Mouse (Mus musculus) C2C12 (cell line): ENCODE results near the gene Btbd18.
A peak's percentile ranks its signal among the peaks of the same experiment; 100 is the strongest.

Experiments
- CTCF ChIP-seq: IDR thresholded peaks from one replicate; pipeline ENCODE4 v1.5.1; 2011; ENCODE audit not compliant: control insufficient read depth, insufficient read depth, insufficient read length
- MAX ChIP-seq: IDR thresholded peaks from one replicate; pipeline ENCODE4 v1.6.1; 2011; ENCODE audit warnings: mild to moderate bottlenecking, control low read depth
- MYOD1 ChIP-seq: IDR thresholded peaks from one replicate; pipeline ENCODE4 v1.6.1; 2011; ENCODE audit warnings: low read depth; ENCODE audit not compliant: control insufficient read depth, insufficient read length
- USF1 ChIP-seq: IDR thresholded peaks from one replicate; pipeline ENCODE4 v1.6.1; 2011; ENCODE audit warnings: low read depth, mild to moderate bottlenecking, control low read depth, moderate library complexity

- TF ChIP-seq USF1: no peak
- TF ChIP-seq CTCF: no peak
- no peak for TF ChIP-seq MYOD1
- peak; percentile 8 for TF ChIP-seq MAX
Observed at GRCm38 (mm10) chr2:84669828-84670568, 11.1 kb downstream of the Btbd18 start.
